Mouse (Mus musculus) liver, embryonic 11.5 days (tissue): Measurements from ENCODE around the gene Bola1. TPM values are rescaled to one million over a fixed set of nuclear protein-coding genes. Genes with fewer than 3 reads are reported as not detected.
"Not testable (repeated sequence)": the region's sequence is repeated elsewhere in the genome, so short reads cannot be mapped to it uniquely, and the experiment has no call there.

Experiments used
- ATAC-seq: fragments of 200-750 bp; cut with Nextera tagmentation; replicated peaks from 2 replicates; pipeline ENCODE4 v1.8.0; 2017; ENCODE audit warnings: moderate number of reproducible peaks, mild to moderate bottlenecking, moderate TSS enrichment, moderate library complexity; ENCODE audit not compliant: low FRiP score
- DNase-seq: peaks from one replicate; pipeline ENCODE4 v3.0.0-alpha.2; 2017; ENCODE audit warnings: low spot score
- H3K27ac ChIP-seq: fragments of 300-500 bp; sonication (generic); 2 replicates; pipeline ENCODE4 v1.5.1; 2014; ENCODE audit warnings: mild to moderate bottlenecking, low read depth, low read length, control low read depth
- H3K27me3 ChIP-seq: fragments of 300-500 bp; sonication (generic); replicated peaks from 2 replicates; pipeline ENCODE4 v1.6.1; 2014; ENCODE audit warnings: low read length, mixed read lengths; ENCODE audit not compliant: control insufficient read depth, insufficient read depth
- H3K36me3 ChIP-seq: fragments of 300-500 bp; sonication (generic); 2 replicates; pipeline ENCODE4 v1.6.1; 2014; ENCODE audit warnings: mild to moderate bottlenecking, low read length, moderate library complexity, mixed read lengths; ENCODE audit not compliant: control insufficient read depth, insufficient read depth
- H3K4me1 ChIP-seq: fragments of 300-500 bp; sonication (generic); replicated peaks from 2 replicates; pipeline ENCODE4 v1.6.1; 2014; ENCODE audit warnings: low read length, mixed read lengths; ENCODE audit not compliant: control insufficient read depth, insufficient read depth
- H3K4me2 ChIP-seq: fragments of 300-500 bp; sonication (generic); 2 replicates; pipeline ENCODE4 v1.6.1; 2014; ENCODE audit warnings: mild to moderate bottlenecking, control low read depth, moderate library complexity
- H3K4me3 ChIP-seq: fragments of 300-500 bp; sonication (generic); 2 replicates; pipeline ENCODE4 v1.5.1; 2014; ENCODE audit warnings: low read depth, low read length, control low read depth
- H3K9ac ChIP-seq: fragments of 300-500 bp; sonication (generic); 2 replicates; pipeline ENCODE4 v1.6.1; 2014; ENCODE audit warnings: low read depth, low read length, control low read depth
- H3K9me3 ChIP-seq: fragments of 300-500 bp; sonication (generic); 2 replicates; pipeline ENCODE4 v1.6.1; 2016; ENCODE audit warnings: low read length, inconsistent platforms, mixed read lengths; ENCODE audit not compliant: control insufficient read depth
- WGBS: fragments of 180-500 bp; shearing (Covaris S2); extraction: QIAGEN DNeasy Blood & Tissue Kit; methylation state at CpG from one replicate; pipeline ENCODE4 v1.1.7; 2014; 5-methylcytosine and 5-hydroxymethylcytosine counted together
- polyA plus RNA-seq: library from polyadenylated mRNA; unstranded; fragments of >200 nt; fragmentation: Nextera tagmentation; extraction: Ambion mirVana; gene quantifications from 2 replicates; pipeline ENCODE4 v1.2.1, GENCODE M21; 2014

The Bola1 gene
- polyA plus RNA-seq, 1 experiment from 2014 or later, result 98.8 TPM

- Histone ChIP-seq H3K36me3 (no peaks in the 10 kb centered on the region), H3K9me3 (no peaks in the 10 kb centered on the region), H3K27ac (peak overlapping the region; percentile 100; the same call in 1 of the 2 replicates), H3K4me3 (peak overlapping the region; percentile 61), H3K4me2 (peak overlapping the region; percentile 92), H3K4me1 (peaks cover 33% of the 10 kb centered on the region), H3K9ac (peak overlapping the region; percentile 86), H3K27me3 (no peaks in the 10 kb centered on the region)
- DNase-seq, result no peak
- ATAC-seq, result no peak
- 88% methylated on average over 4 of the region's 4 CpGs for WGBS
Observed at GRCm38 (mm10) chr3:96222774-96223173, 3.3 kb upstream of the Bola1 start.

- Histone ChIP-seq H3K27ac (peak overlapping the region; percentile 100), H3K4me3 (peak overlapping the region; percentile 61), H3K4me1 (peaks cover 33% of the 10 kb centered on the region), H3K9me3 (no peaks in the 10 kb centered on the region), H3K4me2 (peak overlapping the region; percentile 92), H3K27me3 (no peaks in the 10 kb centered on the region), H3K36me3 (no peaks in the 10 kb centered on the region), H3K9ac (peak overlapping the region; percentile 86)
- ATAC-seq (no peak), DNase-seq (peak; percentile 52)
- 29% methylated on average over 9 of the region's 9 CpGs for WGBS
Observed at GRCm38 (mm10) chr3:96221640-96222038, 2.1 kb upstream of the Bola1 start.

- peak; percentile 92 for ATAC-seq
- peak within 1 kb of the TSS; percentile 100 for H3K27ac ChIP-seq
- peak within 1 kb of the TSS; percentile 98 for H3K9ac ChIP-seq
- H3K27me3 ChIP-seq, result no peaks in the 10 kb centered on the region
- H3K4me1 ChIP-seq, result peaks cover 31% of the 10 kb centered on the region
- H3K4me2 ChIP-seq, result peak within 1 kb of the TSS; percentile 92
- H3K9me3 ChIP-seq, result no peaks in the 10 kb centered on the region
- no peaks in the 10 kb centered on the region for H3K36me3 ChIP-seq
- DNase-seq, result peak; percentile 84
- peak within 1 kb of the TSS; percentile 61 for H3K4me3 ChIP-seq
- under 1% methylated on average over 43 of the region's 43 CpGs for WGBS
Observed at GRCm38 (mm10) chr3:96220765-96221639, 1.5 kb upstream of the Bola1 start, which contains the start of the genes Hist2h2ac and Hist2h2be. Gene Hist2h2ac, minus strand, starts transcription at chr3:96220880. Gene Hist2h2be, plus strand, starts transcription at chr3:96221119.

GRCm38 (mm10) chr3:96220131-96220764, 739 bp upstream of the Bola1 start:
- peak; percentile 9 for ATAC-seq
- H3K4me3 ChIP-seq, result peak overlapping the region; percentile 61

GRCm38 (mm10) chr3:96219191-96219641, 293 bp downstream of the Bola1 start:
- H3K9ac ChIP-seq, result peak overlapping the region; percentile 98
- peak overlapping the region; percentile 61 for H3K4me3 ChIP-seq
- peak overlapping the region; percentile 100 for H3K27ac ChIP-seq
- peaks cover 22% of the 10 kb centered on the region for H3K4me1 ChIP-seq
- no peaks in the 10 kb centered on the region for H3K36me3 ChIP-seq
- H3K27me3 ChIP-seq, result no peaks in the 10 kb centered on the region
- H3K4me2 ChIP-seq, result peak overlapping the region; percentile 92
- DNase-seq (peak; percentile 64), ATAC-seq (0 out of 2 replicates have a peak, but pooled peaks have one; percentile 3)
- H3K9me3 ChIP-seq, result no peaks in the 10 kb centered on the region
- 0% methylated on average over 12 of the region's 12 CpGs for WGBS

More at GRCm38 (mm10) chr3:96220131-96220764, 739 bp upstream of the Bola1 start:
- Histone ChIP-seq H3K9ac (peak overlapping the region; percentile 98), H3K27ac (peak overlapping the region; percentile 100), H3K4me1 (peaks cover 26% of the 10 kb centered on the region), H3K4me2 (peak overlapping the region; percentile 92)
- H3K9me3 ChIP-seq, H3K36me3 ChIP-seq, H3K27me3 ChIP-seq: not testable (repeated sequence)
- under 1% methylated on average over 26 of the region's 47 CpGs for WGBS
- DNase-seq, result peak; percentile 79

- Histone ChIP-seq H3K4me3 (no peak overlapping the region), H3K4me1 (no peaks in the 10 kb centered on the region; the same call in 1 of the 2 replicates), H3K27me3 (no peaks in the 10 kb centered on the region), H3K9me3 (no peaks in the 10 kb centered on the region), H3K36me3 (no peaks in the 10 kb centered on the region), H3K27ac (no peak overlapping the region), H3K4me2 (no peak overlapping the region), H3K9ac (no peak overlapping the region)
- WGBS, result 28% methylated on average over 15 of the region's 15 CpGs
- no peak for ATAC-seq
- DNase-seq, result no peak
Observed at GRCm38 (mm10) chr3:96209242-96209641, 10.3 kb downstream of the Bola1 start.

GRCm38 (mm10) chr3:96207819-96208218, 11.7 kb downstream of the Bola1 start:
- H3K36me3 ChIP-seq, result no peaks in the 10 kb centered on the region
- WGBS, result 80% methylated on average over 3 of the region's 3 CpGs
- H3K4me2 ChIP-seq, result no peak overlapping the region
- ATAC-seq (no peak), DNase-seq (no peak)
- H3K4me3 ChIP-seq, result no peak overlapping the region
- H3K27me3 ChIP-seq, result no peaks in the 10 kb centered on the region
- H3K9me3 ChIP-seq, result no peaks in the 10 kb centered on the region
- H3K9ac ChIP-seq, result no peak overlapping the region
- no peak overlapping the region for H3K27ac ChIP-seq
- H3K4me1 ChIP-seq, result no peaks in the 10 kb centered on the region; the same call in 1 of the 2 replicates

GRCm38 (mm10) chr3:96199731-96200130, 19.8 kb downstream of the Bola1 start:
- Histone ChIP-seq H3K27ac (no peak overlapping the region), H3K9me3 (peaks cover 2% of the 10 kb centered on the region; the same call in 1 of the 2 replicates), H3K27me3 (no peaks in the 10 kb centered on the region), H3K4me3 (no peak overlapping the region), H3K9ac (no peak overlapping the region), H3K4me2 (no peak overlapping the region), H3K4me1 (peaks cover 13% of the 10 kb centered on the region), H3K36me3 (0 out of 2 replicates have a peak, but pooled peaks cover 2% of the 10 kb centered on the region)
- 42% methylated on average over 2 of the region's 2 CpGs for WGBS
- ATAC-seq (no peak), DNase-seq (no peak)
